Mouse (Mus musculus): ENCODE measurements around the gene Tnfrsf22.

- TF ChIP-seq GATA1 (IDR thresholded peaks at IDR 0.05; ENCODE audit: borderline replicate concordance, low read length) (no peak), FLI1 (IDR thresholded peaks at IDR 0.05; ENCODE audit: low read length) (no peak)
Observed at GRCm38 (mm10) chr7:143663470-143663869, 14.0 kb upstream of the Tnfrsf22 start.
